Mouse (Mus musculus) midbrain, embryonic 13.5 days (tissue): ENCODE measurements around the gene Epb41. TPM values are rescaled to one million over a fixed set of nuclear protein-coding genes. Genes with fewer than 3 reads are reported as not detected.

Source experiments
- ATAC-seq: fragments of 200-750 bp; cut with Nextera tagmentation; 2 replicates; pipeline ENCODE4 v1.8.0; 2017; ENCODE audit warnings: mild to moderate bottlenecking, moderate TSS enrichment, moderate library complexity
- H3K27ac ChIP-seq: fragments of 300-500 bp; sonication (generic); 2 replicates; pipeline ENCODE4 v1.5.1; 2015; ENCODE audit warnings: inconsistent platforms, mild to moderate bottlenecking, moderate library complexity
- H3K27me3 ChIP-seq: fragments of 300-500 bp; sonication (generic); 2 replicates; pipeline ENCODE4 v1.6.1; 2015; ENCODE audit warnings: mild to moderate bottlenecking, inconsistent platforms
- H3K36me3 ChIP-seq: fragments of 300-500 bp; sonication (generic); 2 replicates; pipeline ENCODE4 v1.6.1; 2015; ENCODE audit warnings: mild to moderate bottlenecking, inconsistent platforms
- H3K4me1 ChIP-seq: fragments of 300-500 bp; sonication (generic); replicated peaks from 2 replicates; pipeline ENCODE4 v1.6.1; 2015; ENCODE audit warnings: inconsistent platforms
- H3K4me2 ChIP-seq: fragments of 300-500 bp; sonication (generic); replicated peaks from 2 replicates; pipeline ENCODE4 v1.6.1; 2015; ENCODE audit warnings: moderate library complexity, mild to moderate bottlenecking, inconsistent platforms
- H3K4me3 ChIP-seq: fragments of 300-500 bp; sonication (generic); replicated peaks from 2 replicates; pipeline ENCODE4 v1.5.1; 2015; ENCODE audit warnings: mild to moderate bottlenecking, inconsistent platforms
- H3K9ac ChIP-seq: fragments of 300-500 bp; sonication (generic); replicated peaks from 2 replicates; pipeline ENCODE4 v1.6.1; 2015; ENCODE audit warnings: mild to moderate bottlenecking, inconsistent platforms
- H3K9me3 ChIP-seq: fragments of 300-500 bp; sonication (generic); 2 replicates; pipeline ENCODE4 v1.6.1; 2016; ENCODE audit warnings: mild to moderate bottlenecking, inconsistent platforms
- WGBS: fragments of 180-500 bp; shearing (Covaris S2); methylation state at CpG from one replicate; pipeline ENCODE4 v1.1.7; 2015; 5-methylcytosine and 5-hydroxymethylcytosine counted together
- polyA plus RNA-seq: library from polyadenylated mRNA; unstranded; fragments of >200 nt; fragmentation: Nextera tagmentation; extraction: Ambion mirVana; gene quantifications from 2 replicates; pipeline ENCODE4 v1.2.1, GENCODE M21; 2015

The Epb41 gene
- polyA plus RNA-seq, 1 experiment from 2014 or later = 122 TPM

DNA sequence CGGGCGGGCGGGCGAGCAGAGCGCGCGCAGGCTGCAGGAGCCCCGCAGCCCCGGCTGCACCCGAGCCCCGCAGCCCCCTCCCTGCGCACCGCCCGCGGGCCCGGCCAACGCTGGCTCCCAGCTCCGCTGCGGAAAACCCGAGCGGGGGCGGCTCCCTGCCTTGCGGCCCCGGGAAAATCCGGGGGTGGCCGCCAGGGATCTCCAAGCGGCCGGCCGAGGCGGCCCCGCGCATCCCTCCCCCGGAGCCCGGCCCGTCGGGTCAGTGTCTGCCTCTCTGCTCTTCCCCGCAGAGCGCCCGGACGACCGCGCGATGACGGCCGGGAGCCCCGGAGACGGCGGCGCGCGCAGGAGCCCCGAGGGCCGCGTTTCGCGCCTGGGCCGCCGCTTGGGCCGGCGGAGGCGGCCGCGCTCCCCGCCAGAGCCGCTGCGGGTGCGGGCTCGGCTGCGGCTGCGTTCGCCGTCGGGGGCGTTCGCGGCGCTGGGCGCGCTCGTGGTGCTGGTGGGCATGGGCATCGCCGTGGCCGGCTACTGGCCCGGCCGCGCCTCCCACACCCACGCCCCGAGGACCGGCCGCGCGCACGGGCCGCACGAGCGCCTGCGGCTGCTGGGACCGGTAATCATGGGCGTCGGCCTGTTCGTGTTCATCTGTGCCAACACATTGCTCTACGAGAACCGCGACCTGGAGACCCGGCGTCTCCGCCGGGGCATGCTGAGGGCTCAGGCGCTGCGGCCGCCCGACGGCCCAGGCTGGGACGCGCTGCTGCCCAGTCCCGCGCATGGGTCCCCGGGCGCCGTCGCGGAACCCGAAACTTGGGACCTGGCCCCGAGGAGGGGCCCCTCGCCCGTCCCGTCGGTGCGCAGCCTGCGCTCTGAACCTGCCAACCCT is 153.4 kb downstream of the Epb41 start, which contains the start of gene Tmem200b:
Tmem200b (plus strand) TSS at position 311 of the 886 bp plus-strand sequence.
- Histone ChIP-seq H3K9ac (peak within 1 kb of the TSS; percentile 67), H3K4me3 (peak within 1 kb of the TSS; percentile 48), H3K4me2 (peak within 1 kb of the TSS; percentile 78), H3K9me3 (no peaks in the 10 kb centered on the region), H3K4me1 (peaks cover 55% of the 10 kb centered on the region), H3K27me3 (peaks cover 93% of the 10 kb centered on the region), H3K36me3 (peaks cover 39% of the 10 kb centered on the region), H3K27ac (no peak within 1 kb of the TSS)
- WGBS = 2% methylated on average over 126 of the region's 130 CpGs
- ATAC-seq = 0 out of 2 replicates have a peak, but pooled peaks have one; percentile 5

DNA sequence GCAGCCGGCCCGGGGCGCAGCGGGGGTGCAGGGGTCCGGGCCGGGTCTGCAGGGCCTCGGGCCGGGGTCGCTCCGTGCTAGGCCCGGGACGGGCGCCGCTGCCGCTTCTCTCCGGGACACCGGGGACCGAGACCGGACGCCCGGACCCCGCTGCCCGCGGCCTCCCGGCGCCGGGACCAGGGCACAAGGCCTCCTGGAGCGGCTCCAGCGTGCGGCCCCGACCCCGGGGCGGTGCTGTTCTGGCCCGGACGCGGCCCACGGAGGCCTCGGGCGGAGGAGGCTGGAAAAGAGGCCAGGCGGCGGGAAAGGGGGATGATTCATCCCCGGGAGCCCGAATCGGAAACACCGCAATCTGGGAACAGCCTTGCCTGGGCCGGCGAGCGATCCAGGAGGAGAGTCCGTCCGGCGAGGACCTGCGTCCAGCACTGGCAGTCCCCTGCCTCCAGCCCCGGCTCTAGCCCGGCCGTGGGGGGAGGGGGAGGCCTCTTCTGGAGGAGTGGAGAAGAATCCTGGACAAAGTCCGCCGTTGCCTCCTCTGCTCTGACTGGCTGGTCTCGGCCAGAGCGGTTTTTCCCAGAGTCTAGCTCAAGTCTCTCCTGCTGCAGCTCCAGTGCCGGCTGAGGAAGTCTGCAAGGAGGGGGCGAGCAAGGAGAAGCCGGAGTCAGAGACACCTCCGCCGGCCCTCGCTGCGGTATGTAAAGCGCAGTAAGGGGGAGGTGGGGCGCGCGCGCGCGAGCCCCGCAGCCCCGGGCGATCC is 154.3 kb downstream of the Epb41 start:
- ATAC-seq = no peak
- WGBS = 1% methylated on average over 47 of the region's 76 CpGs
- Histone ChIP-seq H3K4me3 (peak overlapping the region; percentile 48), H3K4me1 (peaks cover 62% of the 10 kb centered on the region), H3K9ac (peak overlapping the region; percentile 67), H3K36me3 (peaks cover 30% of the 10 kb centered on the region), H3K4me2 (peak overlapping the region; percentile 78), H3K9me3 (no peaks in the 10 kb centered on the region), H3K27me3 (peaks cover 97% of the 10 kb centered on the region), H3K27ac (no peak overlapping the region)

DNA sequence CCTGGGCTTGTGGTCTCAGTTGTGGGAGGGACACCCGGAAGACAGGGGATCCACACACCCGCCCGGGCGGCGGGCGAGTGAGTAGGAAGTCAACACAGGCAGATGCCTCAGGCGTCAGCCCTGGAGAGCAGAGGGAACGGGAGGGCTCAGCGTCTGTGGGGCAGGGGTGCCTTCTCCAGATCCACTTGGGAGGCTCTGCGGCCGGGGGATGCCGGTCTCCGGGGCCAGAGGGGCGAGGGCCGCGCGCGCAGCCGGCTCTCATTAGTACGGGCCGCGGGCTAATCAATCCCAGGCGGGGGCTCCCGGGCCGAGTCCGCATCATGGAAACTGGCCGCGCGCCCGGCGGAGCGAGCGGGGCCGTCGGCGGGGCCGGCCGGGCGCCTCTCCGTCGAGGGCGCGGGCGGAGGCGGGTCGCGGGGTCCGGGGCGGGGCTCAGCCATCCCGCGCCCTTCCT is 155.0 kb downstream of the Epb41 start:
- H3K4me2 ChIP-seq = peak overlapping the region; percentile 78
- H3K27me3 ChIP-seq = peaks cover 99% of the 10 kb centered on the region
- peak overlapping the region; percentile 48 for H3K4me3 ChIP-seq
- no peak overlapping the region for H3K27ac ChIP-seq
- 0 out of 2 replicates have a peak overlapping the region, but pooled peaks have one; percentile 25 for H3K9ac ChIP-seq
- 2% methylated on average over 51 of the region's 51 CpGs for WGBS
- H3K36me3 ChIP-seq = peaks cover 24% of the 10 kb centered on the region
- H3K9me3 ChIP-seq = no peaks in the 10 kb centered on the region
- H3K4me1 ChIP-seq = peaks cover 68% of the 10 kb centered on the region
- no peak for ATAC-seq

DNA sequence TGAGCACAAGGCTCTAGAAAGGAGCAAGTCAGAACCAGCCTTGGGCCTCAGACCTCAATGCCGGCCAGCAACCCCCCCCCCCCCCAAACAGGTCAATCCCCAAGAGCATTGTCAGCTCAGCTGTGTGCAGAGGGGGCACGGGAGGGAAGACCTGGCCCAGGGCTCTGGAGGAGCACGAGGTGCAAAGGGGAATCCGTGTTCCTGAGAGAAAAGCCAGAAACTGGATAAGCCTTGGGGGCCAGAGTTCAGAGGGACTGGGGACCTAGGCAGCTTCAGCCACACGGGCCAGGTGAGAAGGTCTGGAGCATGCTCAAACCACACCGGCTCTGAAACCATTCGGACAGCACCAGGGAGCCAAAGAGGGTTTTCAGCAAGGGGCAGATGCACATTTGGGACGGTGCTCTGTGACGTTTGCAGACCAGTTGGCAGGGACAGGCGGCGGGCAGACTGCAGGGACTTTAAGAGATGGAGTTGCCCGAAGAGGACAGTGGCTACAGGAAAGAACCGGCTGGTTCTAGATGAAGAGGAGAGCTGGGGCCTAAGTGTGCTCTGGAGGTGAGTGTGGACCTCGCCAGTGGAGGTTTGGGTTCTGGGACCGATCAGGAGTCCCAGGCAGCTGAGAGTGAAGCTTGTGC is 155.5 kb downstream of the Epb41 start:
- Histone ChIP-seq H3K4me1 (peaks cover 68% of the 10 kb centered on the region), H3K36me3 (peaks cover 18% of the 10 kb centered on the region), H3K4me3 (peak overlapping the region; percentile 48; the same call in 1 of the 2 replicates), H3K27ac (no peak overlapping the region), H3K9ac (no peak overlapping the region), H3K27me3 (peaks cover 100% of the 10 kb centered on the region), H3K4me2 (peak overlapping the region; percentile 78; the same call in 1 of the 2 replicates), H3K9me3 (no peaks in the 10 kb centered on the region)
- WGBS = 10% methylated on average over 15 of the region's 15 CpGs
- no peak for ATAC-seq

DNA sequence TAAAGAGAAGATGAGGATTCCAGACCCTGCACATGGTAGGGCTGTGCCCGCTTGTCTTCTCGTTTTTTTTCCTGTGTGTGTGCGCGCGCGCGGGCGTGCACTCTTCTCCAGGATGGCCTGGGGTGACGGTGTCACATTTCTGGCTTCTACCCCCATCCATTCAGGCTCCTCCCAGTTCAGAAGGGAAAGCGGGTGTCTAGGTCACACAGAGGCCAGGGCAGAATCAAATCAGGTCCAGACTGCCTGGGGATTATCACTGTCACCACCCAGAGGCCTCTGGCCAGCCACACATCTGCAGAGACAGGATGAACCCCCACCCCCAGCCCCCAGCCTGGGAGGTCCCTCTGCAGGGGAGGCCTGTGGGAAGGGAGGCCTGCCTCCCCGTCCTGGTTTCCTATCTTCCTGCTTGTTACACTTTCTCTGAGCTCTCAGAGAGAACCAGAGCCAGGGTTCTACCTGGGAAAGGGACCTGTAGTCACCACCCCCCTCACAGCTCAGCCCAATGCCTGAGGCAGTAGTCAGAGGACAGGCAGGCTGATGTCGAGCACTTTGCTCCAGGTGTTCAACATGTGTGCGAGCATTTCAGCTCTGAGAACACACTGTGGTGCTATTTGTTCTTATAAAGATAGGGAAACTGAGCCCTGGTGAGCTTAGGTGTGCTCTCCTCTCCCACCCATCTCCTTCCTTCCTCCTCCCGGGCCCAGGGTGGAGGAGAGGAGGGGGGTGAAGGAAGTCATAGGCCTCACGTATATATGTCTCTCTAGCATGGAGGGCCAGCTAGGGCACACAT is 156.2 kb downstream of the Epb41 start:
- Histone ChIP-seq H3K4me2 (no peak overlapping the region), H3K27me3 (peaks cover 99% of the 10 kb centered on the region), H3K4me3 (no peak overlapping the region), H3K9ac (no peak overlapping the region), H3K9me3 (no peaks in the 10 kb centered on the region), H3K36me3 (peaks cover 11% of the 10 kb centered on the region), H3K27ac (no peak overlapping the region), H3K4me1 (peaks cover 61% of the 10 kb centered on the region)
- WGBS = 13% methylated on average over 15 of the region's 15 CpGs
- ATAC-seq = no peak

DNA sequence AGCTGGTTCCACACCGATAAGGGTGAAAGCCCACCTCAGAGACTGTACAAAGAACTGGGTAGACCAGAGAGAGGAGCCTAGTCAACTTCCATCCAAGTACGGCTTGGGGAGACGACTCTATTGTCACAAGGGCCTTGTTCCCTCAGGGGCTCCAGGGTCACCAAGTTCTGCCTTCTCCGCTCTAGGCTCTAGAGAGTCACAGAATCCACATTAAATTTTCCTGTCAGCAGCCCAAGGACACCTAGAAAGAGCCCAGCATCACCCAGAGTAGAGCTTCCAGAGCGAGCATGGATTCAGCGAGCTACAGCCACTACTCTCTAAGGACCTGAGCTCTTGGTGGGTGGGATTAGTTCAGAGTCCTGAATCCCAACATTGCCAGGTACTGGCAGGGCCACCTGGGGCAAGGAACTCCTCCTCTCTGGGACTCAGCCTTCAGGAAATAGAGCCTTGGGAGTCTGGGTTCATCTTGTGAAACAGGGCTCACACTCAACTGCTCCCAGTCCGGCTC is 157.0 kb downstream of the Epb41 start:
- WGBS = 59% methylated on average over 7 of the region's 7 CpGs
- Histone ChIP-seq H3K4me2 (no peak overlapping the region), H3K36me3 (peaks cover 7% of the 10 kb centered on the region; the same call in 1 of the 2 replicates), H3K27me3 (peaks cover 99% of the 10 kb centered on the region), H3K9me3 (no peaks in the 10 kb centered on the region), H3K4me1 (peaks cover 67% of the 10 kb centered on the region), H3K27ac (no peak overlapping the region), H3K4me3 (no peak overlapping the region), H3K9ac (no peak overlapping the region)
- no peak for ATAC-seq

DNA sequence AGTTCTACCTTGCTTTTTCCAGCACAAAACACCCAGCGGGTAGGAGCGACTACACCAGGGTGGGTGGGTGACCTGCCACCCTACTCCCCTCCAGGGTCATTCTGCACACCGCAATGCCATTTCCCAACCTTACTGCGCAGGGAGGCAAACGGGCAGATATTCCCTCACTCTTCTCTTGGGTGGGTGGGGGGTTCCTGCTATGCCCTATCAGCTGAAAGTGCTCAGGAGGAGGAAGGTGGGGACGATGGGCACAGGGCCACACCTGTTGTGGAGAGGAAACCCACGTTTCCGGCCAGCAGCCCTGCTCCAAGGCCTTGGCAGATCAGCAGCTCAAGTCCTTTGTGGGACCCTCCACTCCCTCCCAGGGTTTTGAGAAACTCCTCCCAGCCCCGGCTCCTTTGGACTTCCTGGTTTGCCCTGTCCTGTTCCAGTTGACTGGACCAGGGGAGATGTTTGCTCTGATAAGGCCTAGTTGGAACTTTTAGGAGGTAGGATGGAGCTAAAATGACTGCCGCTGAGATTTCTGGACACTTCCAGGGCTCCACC is 158.0 kb downstream of the Epb41 start:
- H3K36me3 ChIP-seq = no peaks in the 10 kb centered on the region
- peaks cover 99% of the 10 kb centered on the region for H3K27me3 ChIP-seq
- WGBS = 85% methylated on average over 10 of the region's 10 CpGs
- no peak overlapping the region for H3K4me2 ChIP-seq
- H3K4me3 ChIP-seq = no peak overlapping the region
- peaks cover 61% of the 10 kb centered on the region for H3K4me1 ChIP-seq
- no peak overlapping the region for H3K27ac ChIP-seq
- no peak overlapping the region for H3K9ac ChIP-seq
- no peaks in the 10 kb centered on the region for H3K9me3 ChIP-seq
- no peak for ATAC-seq

DNA sequence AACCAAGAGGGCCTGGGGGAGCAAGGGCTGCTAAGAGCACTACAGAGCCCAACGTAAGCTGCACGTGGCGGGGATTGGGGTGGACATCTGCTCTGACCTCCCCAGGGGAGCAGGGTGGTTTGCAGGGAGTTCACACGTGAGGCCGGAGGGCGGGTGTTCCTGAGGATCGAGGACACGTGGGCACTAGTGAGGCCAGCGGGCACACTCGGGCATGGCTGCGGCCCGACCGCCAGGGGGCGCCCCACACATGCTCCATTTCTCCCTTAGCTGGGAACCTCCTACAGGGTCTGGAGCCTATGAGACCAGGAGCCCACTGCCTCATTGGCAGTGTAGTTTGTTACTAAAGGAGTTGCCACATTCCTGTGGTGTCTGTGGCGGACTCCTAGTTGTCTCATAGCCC is 158.7 kb downstream of the Epb41 start:
- 0 out of 2 replicates have a peak, but pooled peaks have one; percentile 21 for ATAC-seq
- no peak overlapping the region for H3K9ac ChIP-seq
- peaks cover 97% of the 10 kb centered on the region for H3K27me3 ChIP-seq
- H3K36me3 ChIP-seq = no peaks in the 10 kb centered on the region
- no peak overlapping the region for H3K4me3 ChIP-seq
- H3K9me3 ChIP-seq = no peaks in the 10 kb centered on the region
- WGBS = 5% methylated on average over 15 of the region's 15 CpGs
- H3K4me1 ChIP-seq = peaks cover 55% of the 10 kb centered on the region
- H3K4me2 ChIP-seq = no peak overlapping the region
- no peak overlapping the region for H3K27ac ChIP-seq

DNA sequence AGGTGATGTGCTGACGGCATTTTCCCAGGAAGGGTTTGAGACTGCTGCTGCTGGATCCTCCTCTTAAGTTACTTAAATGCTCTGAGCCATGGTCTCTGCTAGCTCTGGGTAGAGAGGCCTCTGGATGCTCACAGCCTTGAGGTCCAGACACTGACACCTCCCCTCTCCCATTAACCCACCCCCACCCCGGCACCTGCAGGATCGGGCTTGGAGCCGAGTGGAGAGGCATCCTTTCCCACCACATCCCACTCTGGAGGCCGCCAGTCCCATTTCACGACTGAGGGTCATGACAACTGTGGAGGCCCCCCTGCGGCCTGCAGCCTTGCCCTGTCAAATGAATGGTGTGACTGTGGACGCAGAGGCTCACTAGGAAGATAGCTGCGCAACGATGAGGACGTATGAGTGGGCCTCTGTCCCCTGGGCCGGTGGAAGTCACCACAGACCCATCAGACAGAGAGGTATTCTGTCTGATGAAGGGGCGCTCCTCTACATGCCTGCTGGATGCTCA is 159.2 kb downstream of the Epb41 start:
- Histone ChIP-seq H3K27ac (no peak overlapping the region), H3K4me2 (peak overlapping the region; percentile 56; the same call in 1 of the 2 replicates)
- ATAC-seq = no peak

DNA sequence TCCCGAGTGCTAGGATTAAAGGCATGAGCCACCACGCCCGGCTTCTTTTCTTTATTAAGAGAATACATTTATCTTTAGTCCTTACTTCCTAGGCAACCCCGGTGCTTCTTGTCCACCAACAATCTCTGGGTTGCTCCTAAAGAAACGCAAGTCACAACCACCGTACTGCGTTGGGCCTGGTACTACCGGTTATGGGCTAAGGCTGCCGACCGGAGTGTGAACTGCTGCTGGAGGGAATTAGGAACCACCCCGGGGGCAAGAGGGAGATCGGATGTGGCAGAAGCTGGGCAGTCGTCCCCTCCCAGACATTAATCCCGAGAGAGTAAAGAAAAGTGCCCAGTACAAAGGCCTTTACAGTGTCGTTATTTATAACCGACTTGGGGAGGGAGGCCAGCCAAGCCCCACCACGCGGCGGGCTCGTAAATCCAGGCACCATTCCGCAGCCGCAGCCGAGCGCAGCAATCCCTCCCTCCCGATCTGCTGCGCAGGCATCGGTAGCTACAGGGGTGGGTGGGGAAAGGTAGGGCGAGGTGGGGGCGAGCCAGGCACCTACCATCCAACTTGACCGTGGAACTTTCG is 160.1 kb downstream of the Epb41 start:
- peak overlapping the region; percentile 56 for H3K4me2 ChIP-seq
- H3K4me1 ChIP-seq = peaks cover 53% of the 10 kb centered on the region
- 1% methylated on average over 31 of the region's 31 CpGs for WGBS
- no peaks in the 10 kb centered on the region for H3K9me3 ChIP-seq
- peak overlapping the region; percentile 29 for H3K4me3 ChIP-seq
- no peaks in the 10 kb centered on the region for H3K36me3 ChIP-seq
- H3K27ac ChIP-seq = no peak overlapping the region
- no peak for ATAC-seq
- 0 out of 2 replicates have a peak overlapping the region, but pooled peaks have one; percentile 37 for H3K9ac ChIP-seq
- H3K27me3 ChIP-seq = peaks cover 82% of the 10 kb centered on the region

More for the DNA sequence above, 159.2 kb downstream of the Epb41 start:
- 22% methylated on average over 13 of the region's 13 CpGs for WGBS
- Histone ChIP-seq H3K36me3 (no peaks in the 10 kb centered on the region), H3K9me3 (no peaks in the 10 kb centered on the region), H3K4me1 (peaks cover 53% of the 10 kb centered on the region), H3K9ac (0 out of 2 replicates have a peak overlapping the region, but pooled peaks have one; percentile 37), H3K27me3 (peaks cover 91% of the 10 kb centered on the region), H3K4me3 (no peak overlapping the region; the same call in 1 of the 2 replicates)
